Mouse (Mus musculus): Measurements from ENCODE around the gene Tatdn3.

DNA sequence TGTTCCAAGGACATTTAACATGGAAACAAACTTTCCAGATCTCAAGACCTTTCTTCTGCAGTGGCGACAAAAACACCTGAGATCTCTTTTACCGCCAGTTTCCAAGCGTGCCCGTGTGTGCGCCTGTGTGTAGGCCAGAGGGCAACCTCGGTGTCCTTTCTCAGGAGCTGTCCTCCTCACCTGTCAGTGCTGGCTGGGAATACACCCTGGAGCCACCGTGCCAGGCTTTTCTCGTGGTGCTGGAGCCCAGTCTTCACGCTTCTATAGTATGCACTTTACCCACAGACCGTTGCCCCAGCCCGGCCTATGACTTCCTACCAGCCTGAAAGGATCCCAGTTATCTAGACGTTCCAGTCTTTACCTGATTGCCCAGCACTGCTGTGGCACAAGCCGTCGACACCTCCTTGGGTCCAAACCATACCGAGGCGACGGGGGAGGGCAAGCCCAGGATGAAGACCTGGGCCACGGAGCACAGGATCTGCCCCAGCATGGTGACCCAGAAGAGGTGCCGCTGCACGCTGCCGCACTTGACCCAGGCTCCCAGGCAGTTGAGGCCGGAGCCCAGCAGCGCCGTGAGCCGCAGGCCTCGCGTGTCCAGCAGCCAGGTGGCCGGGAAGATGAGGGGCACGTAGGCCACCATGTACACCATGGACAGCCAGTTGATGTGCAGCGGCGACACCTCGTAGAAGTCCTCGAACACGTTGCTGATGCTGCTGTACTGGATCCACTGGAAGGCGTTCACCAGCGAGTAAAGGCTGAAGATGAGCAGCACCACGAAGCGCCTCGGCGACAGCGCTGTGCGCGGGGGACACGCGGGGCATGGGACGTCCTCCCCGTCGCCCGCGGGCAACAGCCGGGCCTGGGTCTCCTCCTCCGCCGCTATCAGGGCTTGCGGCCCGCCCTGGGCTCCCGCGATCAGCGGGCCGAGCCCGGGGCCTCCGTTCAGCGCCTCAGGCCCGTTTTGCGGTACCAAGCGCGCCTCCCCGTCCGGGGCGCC lies 37.4 kb downstream of the Tatdn3 start:
- TF ChIP-seq POLR2A (IDR thresholded peaks at IDR 0.05; ENCODE audit: control insufficient read depth, extremely low read depth, insufficient read depth, low read length, poor library complexity) = no peak
- no peak for TF ChIP-seq CTCF (IDR thresholded peaks at IDR 0.05; ENCODE audit: borderline replicate concordance, control insufficient read depth, extremely low read depth, insufficient read depth, low read length, poor library complexity)

All from thymus, adult 2 months (tissue).